Mouse (Mus musculus) forebrain, embryonic 13.5 days (tissue): Measurements from ENCODE around the gene Gprc5c. TPM values are rescaled to one million over a fixed set of nuclear protein-coding genes. Genes with fewer than 3 reads are reported as not detected.

ENCODE experiments used
- ATAC-seq: fragments of 200-750 bp; cut with Nextera tagmentation; 2 replicates; pipeline ENCODE4 v1.8.0; 2017
- H3K27ac ChIP-seq: fragments of 300-500 bp; sonication (generic); 2 replicates; pipeline ENCODE4 v1.5.1; 2015; ENCODE audit warnings: inconsistent platforms, mild to moderate bottlenecking, moderate library complexity
- H3K27me3 ChIP-seq: fragments of 300-500 bp; sonication (generic); 2 replicates; pipeline ENCODE4 v1.6.1; 2015; ENCODE audit warnings: mild to moderate bottlenecking, inconsistent platforms
- H3K36me3 ChIP-seq: fragments of 300-500 bp; sonication (generic); 2 replicates; pipeline ENCODE4 v1.6.1; 2015; ENCODE audit warnings: mild to moderate bottlenecking, inconsistent platforms; ENCODE audit not compliant: poor library complexity, severe bottlenecking
- H3K4me1 ChIP-seq: fragments of 300-500 bp; sonication (generic); 2 replicates; pipeline ENCODE4 v1.6.1; 2015; ENCODE audit warnings: inconsistent platforms
- H3K4me2 ChIP-seq: fragments of 300-500 bp; sonication (generic); 2 replicates; pipeline ENCODE4 v1.6.1; 2015; ENCODE audit warnings: inconsistent platforms, mild to moderate bottlenecking, moderate library complexity
- H3K4me3 ChIP-seq: fragments of 300-500 bp; sonication (generic); 2 replicates; pipeline ENCODE4 v1.5.1; 2015; ENCODE audit warnings: mild to moderate bottlenecking, inconsistent platforms
- H3K9ac ChIP-seq: fragments of 300-500 bp; sonication (generic); 2 replicates; pipeline ENCODE4 v1.6.1; 2015; ENCODE audit warnings: mild to moderate bottlenecking, inconsistent platforms
- H3K9me3 ChIP-seq: fragments of 300-500 bp; sonication (generic); replicated peaks from 2 replicates; pipeline ENCODE4 v1.6.1; 2016; ENCODE audit warnings: inconsistent platforms
- WGBS: fragments of 180-500 bp; shearing (Covaris S2); methylation state at CpG from one replicate; pipeline ENCODE4 v1.1.7; 2015; 5-methylcytosine and 5-hydroxymethylcytosine counted together
- polyA plus RNA-seq: library from polyadenylated mRNA; unstranded; fragments of >200 nt; fragmentation: Nextera tagmentation; extraction: Ambion mirVana; gene quantifications from 2 replicates; pipeline ENCODE4 v1.2.1, GENCODE M21; 2015

Gprc5c gene
- polyA plus RNA-seq, 1 experiment from 2014 or later: 4.6 TPM

- Histone ChIP-seq H3K9ac (no peak overlapping the region), H3K27me3 (peaks cover 14% of the 10 kb centered on the region), H3K36me3 (no peaks in the 10 kb centered on the region), H3K4me2 (no peak overlapping the region), H3K4me3 (no peak overlapping the region), H3K9me3 (no peaks in the 10 kb centered on the region), H3K4me1 (no peaks in the 10 kb centered on the region), H3K27ac (no peak overlapping the region)
- 91% methylated on average over 2 of the region's 2 CpGs for WGBS
- ATAC-seq: no peak
These were observed 7.7 kb downstream of the Gprc5c start for GRCm38 (mm10) chr11:114858641-114859040.

GRCm38 (mm10) chr11:114861057-114861456, 10.1 kb downstream of the Gprc5c start:
- H3K4me2 ChIP-seq: no peak overlapping the region
- no peak overlapping the region for H3K4me3 ChIP-seq
- no peak overlapping the region for H3K27ac ChIP-seq
- H3K9me3 ChIP-seq: no peaks in the 10 kb centered on the region
- H3K9ac ChIP-seq: no peak overlapping the region
- no peaks in the 10 kb centered on the region for H3K27me3 ChIP-seq
- no peaks in the 10 kb centered on the region for H3K4me1 ChIP-seq
- H3K36me3 ChIP-seq: no peaks in the 10 kb centered on the region
- ATAC-seq: no peak
- WGBS: 76% methylated on average over 2 of the region's 2 CpGs

- Histone ChIP-seq H3K4me1 (no peaks in the 10 kb centered on the region), H3K4me3 (no peak overlapping the region), H3K9me3 (no peaks in the 10 kb centered on the region), H3K9ac (no peak overlapping the region), H3K4me2 (no peak overlapping the region), H3K27ac (no peak overlapping the region), H3K27me3 (no peaks in the 10 kb centered on the region), H3K36me3 (no peaks in the 10 kb centered on the region)
- no peak for ATAC-seq
- 81% methylated on average over 3 of the region's 3 CpGs for WGBS
These were observed 11.7 kb downstream of the Gprc5c start for GRCm38 (mm10) chr11:114862687-114863086.

GRCm38 (mm10) chr11:114863918-114864420, 13.0 kb downstream of the Gprc5c start:
- H3K4me2 ChIP-seq: no peak overlapping the region
- H3K36me3 ChIP-seq: no peaks in the 10 kb centered on the region
- ATAC-seq: no peak

GRCm38 (mm10) chr11:114865999-114866398, 15.0 kb downstream of the Gprc5c start:
- H3K27ac ChIP-seq: no peak overlapping the region
- no peaks in the 10 kb centered on the region for H3K36me3 ChIP-seq
- no peaks in the 10 kb centered on the region for H3K27me3 ChIP-seq
- no peak for ATAC-seq
- 84% methylated on average over 5 of the region's 5 CpGs for WGBS
- no peaks in the 10 kb centered on the region for H3K9me3 ChIP-seq
- no peak overlapping the region for H3K4me3 ChIP-seq
- H3K4me2 ChIP-seq: no peak overlapping the region
- H3K4me1 ChIP-seq: no peaks in the 10 kb centered on the region
- no peak overlapping the region for H3K9ac ChIP-seq

More at GRCm38 (mm10) chr11:114863918-114864420, 13.0 kb downstream of the Gprc5c start:
- WGBS: 91% methylated on average over 21 of the region's 21 CpGs
- Histone ChIP-seq H3K4me1 (no peaks in the 10 kb centered on the region), H3K27ac (no peak overlapping the region), H3K9ac (no peak overlapping the region), H3K4me3 (no peak overlapping the region), H3K9me3 (no peaks in the 10 kb centered on the region), H3K27me3 (no peaks in the 10 kb centered on the region)

GRCm38 (mm10) chr11:114866486-114867360, 15.8 kb downstream of the Gprc5c start:
- Histone ChIP-seq H3K4me1 (no peaks in the 10 kb centered on the region), H3K27ac (no peak overlapping the region), H3K27me3 (no peaks in the 10 kb centered on the region), H3K4me2 (no peak overlapping the region), H3K36me3 (no peaks in the 10 kb centered on the region), H3K9ac (no peak overlapping the region), H3K9me3 (no peaks in the 10 kb centered on the region), H3K4me3 (no peak overlapping the region)
- no peak for ATAC-seq
- 81% methylated on average over 10 of the region's 10 CpGs for WGBS

GRCm38 (mm10) chr11:114867361-114868235, 16.6 kb downstream of the Gprc5c start:
- H3K9ac ChIP-seq: no peak overlapping the region
- H3K9me3 ChIP-seq: no peaks in the 10 kb centered on the region
- no peak overlapping the region for H3K4me2 ChIP-seq
- H3K4me3 ChIP-seq: no peak overlapping the region
- no peaks in the 10 kb centered on the region for H3K36me3 ChIP-seq
- 88% methylated on average over 11 of the region's 11 CpGs for WGBS
- H3K27me3 ChIP-seq: no peaks in the 10 kb centered on the region
- H3K27ac ChIP-seq: no peak overlapping the region
- H3K4me1 ChIP-seq: no peaks in the 10 kb centered on the region
- ATAC-seq: no peak

- Histone ChIP-seq H3K4me2 (no peak overlapping the region), H3K9ac (no peak overlapping the region), H3K36me3 (no peaks in the 10 kb centered on the region), H3K4me1 (peaks cover 5% of the 10 kb centered on the region), H3K27me3 (no peaks in the 10 kb centered on the region), H3K4me3 (no peak overlapping the region), H3K9me3 (no peaks in the 10 kb centered on the region), H3K27ac (no peak overlapping the region)
- no peak for ATAC-seq
- 94% methylated on average over 12 of the region's 12 CpGs for WGBS
These were observed 17.3 kb downstream of the Gprc5c start for GRCm38 (mm10) chr11:114868280-114868679.

- Histone ChIP-seq H3K9me3 (no peaks in the 10 kb centered on the region), H3K36me3 (no peaks in the 10 kb centered on the region)
- 90% methylated on average over 1 of the region's 1 CpGs for WGBS
These were observed 18.8 kb downstream of the Gprc5c start for GRCm38 (mm10) chr11:114869787-114870186.

GRCm38 (mm10) chr11:114871540-114871939, 20.6 kb downstream of the Gprc5c start:
- H3K4me3 ChIP-seq: no peak overlapping the region
- H3K27me3 ChIP-seq: no peaks in the 10 kb centered on the region
- H3K9me3 ChIP-seq: no peaks in the 10 kb centered on the region
- no peak overlapping the region for H3K4me2 ChIP-seq
- WGBS: 91% methylated on average over 2 of the region's 2 CpGs
- ATAC-seq: no peak
- no peak overlapping the region for H3K27ac ChIP-seq
- no peaks in the 10 kb centered on the region for H3K36me3 ChIP-seq
- peaks cover 10% of the 10 kb centered on the region for H3K4me1 ChIP-seq
- H3K9ac ChIP-seq: no peak overlapping the region

More at GRCm38 (mm10) chr11:114869787-114870186, 18.8 kb downstream of the Gprc5c start:
- no peak overlapping the region for H3K27ac ChIP-seq
- H3K4me3 ChIP-seq: no peak overlapping the region
- H3K27me3 ChIP-seq: no peaks in the 10 kb centered on the region
- H3K4me1 ChIP-seq: peaks cover 10% of the 10 kb centered on the region
- no peak for ATAC-seq
- H3K9ac ChIP-seq: no peak overlapping the region
- H3K4me2 ChIP-seq: no peak overlapping the region

GRCm38 (mm10) chr11:114873022-114873817, 22.3 kb downstream of the Gprc5c start:
- WGBS: 20% methylated on average over 6 of the region's 6 CpGs
- H3K36me3 ChIP-seq: no peaks in the 10 kb centered on the region
- H3K4me2 ChIP-seq: no peak overlapping the region
- no peak overlapping the region for H3K4me3 ChIP-seq
- no peak for ATAC-seq
- no peak overlapping the region for H3K27ac ChIP-seq
- H3K4me1 ChIP-seq: peaks cover 10% of the 10 kb centered on the region
- no peak overlapping the region for H3K9ac ChIP-seq
- H3K27me3 ChIP-seq: no peaks in the 10 kb centered on the region
- no peaks in the 10 kb centered on the region for H3K9me3 ChIP-seq
